8 mouse cellular contexts compared by ENCODE assay signal in genomic region chr9:64049471-64050380, GRCm38 (mm10). TPM values are rescaled to one million over a fixed set of nuclear protein-coding genes. Genes with fewer than 3 reads are reported as not detected.
DNase-seq lines count a peak whose midpoint lies in the region; ATAC-seq lines count a peak whose summit lies in the region.

No protein-coding gene starts in this region.

- peak overlapping the region; percentile 78 for H3K27ac ChIP-seq in embryonic facial prominence, embryonic 10.5 days (replicated peaks)
- peak overlapping the region; percentile 99 for H3K27ac ChIP-seq in liver, embryonic 13.5 days

- H3K4me3 ChIP-seq in embryonic facial prominence, embryonic 10.5 days = peak overlapping the region; percentile 58
- peak overlapping the region; percentile 52 for H3K4me3 ChIP-seq in liver, embryonic 13.5 days (replicated peaks)

- no peaks in the 10 kb centered on the region for H3K9me3 ChIP-seq in embryonic facial prominence, embryonic 10.5 days
- H3K9me3 ChIP-seq in liver, embryonic 13.5 days (replicated peaks) = no peaks in the 10 kb centered on the region

- peak; percentile 89 for DNase-seq in A20 (ENCODE audit: low read depth, low spot score)
- peak; percentile 94 for DNase-seq in adrenal gland, adult 2 months
- peak; percentile 83 for DNase-seq in embryonic facial prominence, embryonic 10.5 days (ENCODE audit: low spot score)
- DNase-seq in heart, adult 18-20 months = peak; percentile 67 to 81
- peak; percentile 84 for DNase-seq in kidney, adult 11 months
- DNase-seq in liver, embryonic 13.5 days = peak; percentile 92
- DNase-seq in naive thymus-derived CD4-positive, alpha-beta T cell, adult 2 months (ENCODE audit: low read depth) = peak; percentile 79
- peak; percentile 81 for DNase-seq in splenic B cell, adult 2 months (ENCODE audit: low read depth, low spot score)

- peak overlapping the region; percentile 71 for H3K4me2 ChIP-seq in liver, embryonic 13.5 days

- H3K36me3 ChIP-seq in embryonic facial prominence, embryonic 10.5 days (replicated peaks) = no peaks in the 10 kb centered on the region
- H3K36me3 ChIP-seq in liver, embryonic 13.5 days = no peaks in the 10 kb centered on the region
- H3K36me3 ChIP-seq in splenic B cell, adult 2 months (ENCODE audit: control insufficient read depth, insufficient read depth, low read length, poor library complexity, severe bottlenecking) = no peaks in the 10 kb centered on the region

- peak; percentile 78 for ATAC-seq in liver, embryonic 13.5 days (ENCODE audit: low read depth)

- WGBS in embryonic facial prominence, embryonic 10.5 days = 9% methylated on average over 32 of the region's 32 CpGs
- WGBS in liver, embryonic 13.5 days (ENCODE audit: insufficient replicate concordance) = 10% methylated on average over 32 of the region's 32 CpGs

- peak overlapping the region; percentile 79 for H3K9ac ChIP-seq in liver, embryonic 13.5 days

- H3K4me1 ChIP-seq in embryonic facial prominence, embryonic 10.5 days = peaks cover 47% of the 10 kb centered on the region
- peaks cover 95% of the 10 kb centered on the region for H3K4me1 ChIP-seq in liver, embryonic 13.5 days (replicated peaks)

- H3K27me3 ChIP-seq in embryonic facial prominence, embryonic 10.5 days (replicated peaks; ENCODE audit: low read depth, poor library complexity, severe bottlenecking) = peaks cover 14% of the 10 kb centered on the region; the same call in 1 of the 2 replicates
- no peaks in the 10 kb centered on the region for H3K27me3 ChIP-seq in liver, embryonic 13.5 days
- H3K27me3 ChIP-seq in splenic B cell, adult 2 months (ENCODE audit: control insufficient read depth, insufficient read depth, low read length, poor library complexity, severe bottlenecking) = no peaks in the 10 kb centered on the region

RNA-seq across cellular contexts. Expression of gene Smad6, which starts 27.9 kb away (rescaled TPM):
- 10 to 100 TPM in 1 of 2 experiments, 1 to 10 TPM in 1; 6.0 to 12.9 TPM for total RNA-seq in adrenal gland, adult 2 months (2021)
- polyA plus RNA-seq in adrenal gland, adult 2 months (2012; rRNA removed) = 43.4 and 52.4 TPM in 2 replicates
- 7.2 and 7.3 TPM in 2 replicates for polyA plus RNA-seq in embryonic facial prominence, embryonic 10.5 days (2016; fragmentation: Nextera tagmentation; extraction: Ambion mirVana)
- total RNA-seq in heart, adult 18-20 months (2021) = 10 to 100 TPM in 1 of 2 experiments, 1 to 10 TPM in 1; 9.0 to 11.3 TPM
- polyA plus RNA-seq in liver, embryonic 13.5 days (2015; fragmentation: Nextera tagmentation; extraction: Ambion mirVana) = 2.5 and 2.8 TPM in 2 replicates

Comparison
In these comparisons a context has a peak if more than half of its experiments do, and no peak if none do; other contexts are left out.
1. Peak in every context shown above with its lines: DNase-seq, ATAC-seq, H3K4me3 ChIP-seq and H3K27ac ChIP-seq.